Mouse (Mus musculus): ENCODE measurements around the gene Cd274. TPM values are rescaled to one million over a fixed set of nuclear protein-coding genes. Genes with fewer than 3 reads are reported as not detected.
"Not testable (repeated sequence)": the region's sequence is repeated elsewhere in the genome, so short reads cannot be mapped to it uniquely, and the experiment has no call there.

Gene Cd274
- total RNA-seq, 2 experiments from 2014 or later, result 1.3 to 3.1 TPM

- ATAC-seq (replicated peaks; ENCODE audit: low FRiP score, low TSS enrichment, poor library complexity, severe bottlenecking), result no peak
Measured at GRCm38 (mm10) chr19:29385822-29386221, 18.6 kb downstream of the Cd274 start.

- ATAC-seq (replicated peaks; ENCODE audit: low FRiP score, low TSS enrichment, poor library complexity, severe bottlenecking), result no peak
Measured at GRCm38 (mm10) chr19:29388818-29389217, 21.6 kb downstream of the Cd274 start.

- no peak for ATAC-seq (replicated peaks; ENCODE audit: low FRiP score, low TSS enrichment, poor library complexity, severe bottlenecking)
Measured at GRCm38 (mm10) chr19:29390483-29390882, 23.2 kb downstream of the Cd274 start.

GRCm38 (mm10) chr19:29391279-29391678 lies 24.0 kb downstream of the Cd274 start:
- ATAC-seq (replicated peaks; ENCODE audit: low FRiP score, low TSS enrichment, poor library complexity, severe bottlenecking), result no peak

- no peak for ATAC-seq (replicated peaks; ENCODE audit: low FRiP score, low TSS enrichment, poor library complexity, severe bottlenecking)
Measured at GRCm38 (mm10) chr19:29393333-29393732, 26.1 kb downstream of the Cd274 start.

GRCm38 (mm10) chr19:29394721-29395120 lies 27.5 kb downstream of the Cd274 start:
- ATAC-seq (replicated peaks; ENCODE audit: low FRiP score, low TSS enrichment, poor library complexity, severe bottlenecking), result no peak

- no peak for ATAC-seq (replicated peaks; ENCODE audit: low FRiP score, low TSS enrichment, poor library complexity, severe bottlenecking)
Measured at GRCm38 (mm10) chr19:29396353-29396752, 29.1 kb downstream of the Cd274 start.

- ATAC-seq (replicated peaks; ENCODE audit: low FRiP score, low TSS enrichment, poor library complexity, severe bottlenecking), result no peak
Measured at GRCm38 (mm10) chr19:29399786-29400185, 32.5 kb downstream of the Cd274 start.

GRCm38 (mm10) chr19:29400466-29400865 lies 33.2 kb downstream of the Cd274 start:
- ATAC-seq (replicated peaks; ENCODE audit: low FRiP score, low TSS enrichment, poor library complexity, severe bottlenecking), result no peak

GRCm38 (mm10) chr19:29402621-29403020 lies 35.4 kb downstream of the Cd274 start:
- no peak for ATAC-seq (replicated peaks; ENCODE audit: low FRiP score, low TSS enrichment, poor library complexity, severe bottlenecking)

- ATAC-seq (replicated peaks; ENCODE audit: low FRiP score, low TSS enrichment, poor library complexity, severe bottlenecking), result no peak
Measured at GRCm38 (mm10) chr19:29403251-29403650, 36.0 kb downstream of the Cd274 start.

- ATAC-seq (replicated peaks; ENCODE audit: low FRiP score, low TSS enrichment, poor library complexity, severe bottlenecking), result no peak
Measured at GRCm38 (mm10) chr19:29405388-29405787, 38.1 kb downstream of the Cd274 start.

- no peak for ATAC-seq (replicated peaks; ENCODE audit: low FRiP score, low TSS enrichment, poor library complexity, severe bottlenecking)
Measured at GRCm38 (mm10) chr19:29406042-29407017, 39.1 kb downstream of the Cd274 start.

GRCm38 (mm10) chr19:29410619-29411018 lies 43.4 kb downstream of the Cd274 start, which contains the start of gene Pdcd1lg2:
TSS of gene Pdcd1lg2 (plus strand) at chr19:29410919.
- no peak for ATAC-seq (replicated peaks; ENCODE audit: low FRiP score, low TSS enrichment, poor library complexity, severe bottlenecking)

- ATAC-seq (replicated peaks; ENCODE audit: low FRiP score, low TSS enrichment, poor library complexity, severe bottlenecking), result no peak
Measured at GRCm38 (mm10) chr19:29412476-29413420, 45.5 kb downstream of the Cd274 start.

GRCm38 (mm10) chr19:29414513-29414912 lies 47.3 kb downstream of the Cd274 start:
- no peak for ATAC-seq (replicated peaks; ENCODE audit: low FRiP score, low TSS enrichment, poor library complexity, severe bottlenecking)

- not testable (repeated sequence) for ATAC-seq (replicated peaks; ENCODE audit: low FRiP score, low TSS enrichment, poor library complexity, severe bottlenecking)
Measured at GRCm38 (mm10) chr19:29414917-29415316, 47.7 kb downstream of the Cd274 start.

GRCm38 (mm10) chr19:29416393-29416902 lies 49.2 kb downstream of the Cd274 start:
- no peak for ATAC-seq (replicated peaks; ENCODE audit: low FRiP score, low TSS enrichment, poor library complexity, severe bottlenecking)

GRCm38 (mm10) chr19:29417188-29417587 lies 49.9 kb downstream of the Cd274 start:
- ATAC-seq (replicated peaks; ENCODE audit: low FRiP score, low TSS enrichment, poor library complexity, severe bottlenecking), result peak; percentile 35; the same call in 1 of the 2 replicates

- ATAC-seq (replicated peaks; ENCODE audit: low FRiP score, low TSS enrichment, poor library complexity, severe bottlenecking), result no peak
Measured at GRCm38 (mm10) chr19:29417894-29418293, 50.6 kb downstream of the Cd274 start.

Data from megakaryocyte-erythroid progenitor cell, adult 5-6 weeks (primary cell).